Mouse (Mus musculus): ENCODE results near the gene Tmem208. TPM values are rescaled to one million over a fixed set of nuclear protein-coding genes. Genes with fewer than 3 reads are reported as not detected.

Tmem208 gene
- polyA plus RNA-seq, 1 experiment from 2014 or later: 91.4 TPM

DNA sequence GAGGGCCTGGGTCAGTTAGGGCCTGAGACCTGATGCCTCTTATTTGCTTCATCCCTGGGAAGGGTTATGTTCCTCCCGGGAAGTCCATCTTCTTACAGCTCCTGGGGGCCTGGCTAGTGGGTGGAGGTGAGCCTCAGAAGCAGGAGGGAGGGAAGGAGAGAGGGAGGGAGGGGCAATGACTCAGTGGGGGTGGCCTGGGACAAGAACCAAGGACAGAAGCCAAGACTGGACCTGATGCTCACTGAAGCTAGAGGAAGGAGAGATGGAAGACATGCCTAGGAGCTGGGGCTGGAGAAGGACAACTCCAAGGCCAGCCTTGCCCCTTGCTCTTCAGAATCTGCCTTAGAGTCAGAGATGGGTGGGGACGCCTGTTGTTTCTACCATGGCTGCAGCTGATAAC lies 46.9 kb downstream of the Tmem208 start, which contains the start of gene Plekhg4:
TSS of gene Plekhg4 (plus strand) at position 243 of the 400 bp plus-strand sequence.
- 61% methylated on average over 2 of the region's 2 CpGs for WGBS
- no peak for ATAC-seq (ENCODE audit: low FRiP score)
- no peak within 1 kb of the TSS for H3K27ac ChIP-seq (ENCODE audit: low read depth, low read length)
- H3K27me3 ChIP-seq (ENCODE audit: control insufficient read depth, insufficient read depth, low read length): no peaks in the 10 kb centered on the region
- no peak within 1 kb of the TSS for H3K9ac ChIP-seq (ENCODE audit: low read length)
- H3K9me3 ChIP-seq (ENCODE audit: control insufficient read depth, low read length): peaks cover 3% of the 10 kb centered on the region; the same call in 1 of the 2 replicates
- H3K4me3 ChIP-seq (ENCODE audit: low read depth, low read length): no peak within 1 kb of the TSS
- H3K4me2 ChIP-seq: peak within 1 kb of the TSS; percentile 37
- H3K4me1 ChIP-seq (ENCODE audit: control insufficient read depth, insufficient read depth, low read length): no peaks in the 10 kb centered on the region
- no peak for DNase-seq (ENCODE audit: low spot score, missing footprints)
- no peaks in the 10 kb centered on the region for H3K36me3 ChIP-seq (ENCODE audit: control insufficient read depth, insufficient read depth, low read length)

DNA sequence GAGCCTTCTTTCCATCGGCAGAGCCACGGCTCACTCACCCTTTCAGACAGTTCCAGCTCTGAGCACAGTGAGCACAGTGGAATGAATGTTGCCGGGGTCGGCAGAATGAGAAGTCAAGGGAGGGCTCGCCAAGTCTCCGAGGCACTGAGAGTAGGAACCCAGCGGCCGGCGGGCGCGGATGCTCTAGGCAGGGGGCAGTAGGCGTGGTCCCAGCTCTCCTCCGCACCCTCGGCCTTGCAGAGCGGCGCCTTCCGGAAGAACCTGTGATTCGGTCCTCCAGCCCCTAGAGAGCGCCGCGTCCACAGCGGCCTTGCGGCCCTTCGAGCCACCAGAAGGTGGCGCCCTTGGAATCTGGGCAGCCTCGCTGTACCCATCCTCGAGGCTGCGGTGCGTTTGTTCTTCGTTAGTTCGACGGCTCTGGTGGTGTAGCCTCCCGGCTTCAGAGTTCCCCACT lies 48.4 kb downstream of the Tmem208 start:
- 28% methylated on average over 33 of the region's 33 CpGs for WGBS
- no peaks in the 10 kb centered on the region for H3K27me3 ChIP-seq (ENCODE audit: control insufficient read depth, insufficient read depth, low read length)
- no peaks in the 10 kb centered on the region for H3K36me3 ChIP-seq (ENCODE audit: control insufficient read depth, insufficient read depth, low read length)
- peak; percentile 65; the same call in 1 of the 2 replicates for ATAC-seq (ENCODE audit: low FRiP score)
- 0 out of 2 replicates have a peak overlapping the region, but pooled peaks have one; percentile 8 for H3K4me3 ChIP-seq (ENCODE audit: low read depth, low read length)
- peak overlapping the region; percentile 37 for H3K4me2 ChIP-seq
- peak; percentile 93 for DNase-seq (ENCODE audit: low spot score, missing footprints)
- no peak overlapping the region for H3K27ac ChIP-seq (ENCODE audit: low read depth, low read length)
- peaks cover 3% of the 10 kb centered on the region; the same call in 1 of the 2 replicates for H3K9me3 ChIP-seq (ENCODE audit: control insufficient read depth, low read length)
- H3K9ac ChIP-seq (ENCODE audit: low read length): no peak overlapping the region
- H3K4me1 ChIP-seq (ENCODE audit: control insufficient read depth, insufficient read depth, low read length): no peaks in the 10 kb centered on the region

DNA sequence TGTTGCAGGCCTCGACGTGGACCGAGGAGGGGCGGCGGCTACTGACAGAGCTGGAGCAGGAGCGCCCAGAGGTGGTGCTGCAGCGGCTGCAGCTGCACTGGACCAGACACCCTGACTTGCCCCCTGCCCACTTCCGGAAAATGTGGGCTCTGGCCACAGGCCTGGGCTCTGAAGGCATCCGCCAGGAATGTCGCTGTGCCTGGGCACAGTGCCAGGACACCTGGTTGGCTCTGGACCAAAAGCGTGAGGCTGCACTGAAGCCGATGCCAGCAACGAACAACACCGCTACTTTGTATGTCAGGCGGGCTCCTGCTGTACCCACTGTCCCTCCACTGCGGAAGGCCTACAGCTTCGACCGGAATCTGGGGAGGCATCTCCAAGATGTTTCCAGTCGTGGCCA lies 52.5 kb downstream of the Tmem208 start:
- Histone ChIP-seq H3K27me3 (ENCODE audit: control insufficient read depth, insufficient read depth, low read length) (no peaks in the 10 kb centered on the region), H3K9ac (ENCODE audit: low read length) (no peak overlapping the region), H3K4me3 (ENCODE audit: low read depth, low read length) (no peak overlapping the region), H3K4me1 (ENCODE audit: control insufficient read depth, insufficient read depth, low read length) (no peaks in the 10 kb centered on the region), H3K9me3 (ENCODE audit: control insufficient read depth, low read length) (peaks cover 3% of the 10 kb centered on the region; the same call in 1 of the 2 replicates), H3K27ac (ENCODE audit: low read depth, low read length) (no peak overlapping the region), H3K4me2 (no peak overlapping the region), H3K36me3 (ENCODE audit: control insufficient read depth, insufficient read depth, low read length) (no peaks in the 10 kb centered on the region)
- DNase-seq (ENCODE audit: low spot score, missing footprints): no peak
- WGBS: 80% methylated on average over 19 of the region's 19 CpGs
- no peak for ATAC-seq (ENCODE audit: low FRiP score)

- Histone ChIP-seq H3K4me2 (no peak overlapping the region), H3K4me3 (ENCODE audit: low read depth, low read length) (no peak overlapping the region), H3K27me3 (ENCODE audit: control insufficient read depth, insufficient read depth, low read length) (no peaks in the 10 kb centered on the region), H3K36me3 (ENCODE audit: control insufficient read depth, insufficient read depth, low read length) (no peaks in the 10 kb centered on the region), H3K9ac (ENCODE audit: low read length) (no peak overlapping the region), H3K9me3 (ENCODE audit: control insufficient read depth, low read length) (no peaks in the 10 kb centered on the region), H3K27ac (ENCODE audit: low read depth, low read length) (no peak overlapping the region), H3K4me1 (ENCODE audit: control insufficient read depth, insufficient read depth, low read length) (no peaks in the 10 kb centered on the region)
- WGBS: 92% methylated on average over 12 of the region's 12 CpGs
- DNase-seq (ENCODE audit: low spot score, missing footprints): no peak
- no peak for ATAC-seq (ENCODE audit: low FRiP score)
These were observed 54.2 kb downstream of the Tmem208 start for GRCm38 (mm10) chr8:105380308-105380707.

DNA sequence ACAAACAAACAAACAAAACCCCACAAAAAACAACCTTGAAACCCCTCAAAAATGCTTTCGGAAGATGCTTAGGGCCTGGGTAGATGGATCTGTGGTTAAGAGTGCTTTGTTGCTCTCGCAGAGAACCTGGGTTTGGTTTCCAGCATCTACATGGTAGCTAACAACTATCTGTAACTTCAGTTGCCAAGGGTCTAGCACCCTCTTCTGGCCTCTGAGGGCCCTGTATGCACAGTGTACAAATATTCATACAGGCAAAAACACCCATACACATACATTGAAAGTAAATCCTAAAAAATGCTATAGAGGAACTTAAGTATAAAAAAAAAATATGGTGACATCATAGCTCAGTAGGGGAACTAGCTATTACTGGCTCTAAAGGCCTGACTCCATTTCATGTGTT lies 57.9 kb downstream of the Tmem208 start:
- Histone ChIP-seq H3K36me3 (ENCODE audit: control insufficient read depth, insufficient read depth, low read length) (no peaks in the 10 kb centered on the region), H3K9ac (ENCODE audit: low read length) (no peak overlapping the region), H3K4me2 (no peak overlapping the region), H3K4me1 (ENCODE audit: control insufficient read depth, insufficient read depth, low read length) (no peaks in the 10 kb centered on the region), H3K27ac (ENCODE audit: low read depth, low read length) (no peak overlapping the region), H3K27me3 (ENCODE audit: control insufficient read depth, insufficient read depth, low read length) (no peaks in the 10 kb centered on the region), H3K4me3 (ENCODE audit: low read depth, low read length) (no peak overlapping the region), H3K9me3 (ENCODE audit: control insufficient read depth, low read length) (no peaks in the 10 kb centered on the region)
- ATAC-seq (ENCODE audit: low FRiP score): no peak
- WGBS: 95% methylated on average over 2 of the region's 2 CpGs
- DNase-seq (ENCODE audit: low spot score, missing footprints): no peak

MicroRNAs encoded within 50 kb of the gene (microRNA counts, 519-probe panel; counts per million panel counts)
- microRNA mmu-miR-328: 3,760 counts per million, percentile 27 among the panel's probes with 10 or more counts

Small RNA genes lying within 50 kb of the gene (microRNA-seq; reads per million reads assigned to microRNA genes)
- gene Gm27320 (not detected), gene Mir328 (229 reads per million, percentile 65 among the genes with 10 or more reads in this experiment)

Other genes starting within 250 kb of the Tmem208 start
- not detected in 2 replicates for gene Ces3b, start 242.6 kb upstream of the Tmem208 start, polyA plus RNA-seq (2014; fragmentation: Nextera tagmentation; extraction: Ambion mirVana)
- not detected in 2 replicates for gene Ces4a, start 194.6 kb upstream of the Tmem208 start, polyA plus RNA-seq (2014; fragmentation: Nextera tagmentation; extraction: Ambion mirVana)
- gene Cbfb, start 155.7 kb upstream of the Tmem208 start, polyA plus RNA-seq (2014; fragmentation: Nextera tagmentation; extraction: Ambion mirVana): 49.8 and 60.2 TPM in 2 replicates
- gene D230025D16Rik, start 101.2 kb upstream of the Tmem208 start, polyA plus RNA-seq (2014; fragmentation: Nextera tagmentation; extraction: Ambion mirVana): 32.3 and 32.9 TPM in 2 replicates
- gene B3gnt9, start 71.2 kb upstream of the Tmem208 start, polyA plus RNA-seq (2014; fragmentation: Nextera tagmentation; extraction: Ambion mirVana): 5.6 and 6.1 TPM in 2 replicates
- gene Tradd, start 61.7 kb upstream of the Tmem208 start, polyA plus RNA-seq (2014; fragmentation: Nextera tagmentation; extraction: Ambion mirVana): 11.3 and 15.0 TPM in 2 replicates
- 0.84 and 1.5 TPM in 2 replicates for gene Fbxl8, start 61.7 kb upstream of the Tmem208 start, polyA plus RNA-seq (2014; fragmentation: Nextera tagmentation; extraction: Ambion mirVana)
- not detected in 2 replicates for gene Hsf4, start 56.6 kb upstream of the Tmem208 start, polyA plus RNA-seq (2014; fragmentation: Nextera tagmentation; extraction: Ambion mirVana)
- 2.0 and 3.2 TPM in 2 replicates for gene Nol3, start 50.2 kb upstream of the Tmem208 start, polyA plus RNA-seq (2014; fragmentation: Nextera tagmentation; extraction: Ambion mirVana)
- gene 4931428F04Rik, start 36.5 kb upstream of the Tmem208 start, polyA plus RNA-seq (2014; fragmentation: Nextera tagmentation; extraction: Ambion mirVana): 34.2 and 34.4 TPM in 2 replicates
- 6.4 and 8.6 TPM in 2 replicates for gene Exoc3l, start 30.3 kb upstream of the Tmem208 start, polyA plus RNA-seq (2014; fragmentation: Nextera tagmentation; extraction: Ambion mirVana)
- 94.9 and 101 TPM in 2 replicates for gene E2f4, start 28.7 kb upstream of the Tmem208 start, polyA plus RNA-seq (2014; fragmentation: Nextera tagmentation; extraction: Ambion mirVana)
- gene Elmo3, start 20.8 kb upstream of the Tmem208 start, polyA plus RNA-seq (2014; fragmentation: Nextera tagmentation; extraction: Ambion mirVana): 0.81 and 1.8 TPM in 2 replicates
- 0.91 and 1.1 TPM in 2 replicates for gene Lrrc29, start 76 bp upstream of the Tmem208 start, polyA plus RNA-seq (2014; fragmentation: Nextera tagmentation; extraction: Ambion mirVana)
- 1.6 and 2.0 TPM in 2 replicates for gene Fhod1, start 21.6 kb downstream of the Tmem208 start, polyA plus RNA-seq (2014; fragmentation: Nextera tagmentation; extraction: Ambion mirVana)
- gene Slc9a5, start 22.5 kb downstream of the Tmem208 start, polyA plus RNA-seq (2014; fragmentation: Nextera tagmentation; extraction: Ambion mirVana): 2.9 and 3.2 TPM in 2 replicates
- gene Plekhg4, start 46.9 kb downstream of the Tmem208 start, polyA plus RNA-seq (2014; fragmentation: Nextera tagmentation; extraction: Ambion mirVana): 0.55 and 0.61 TPM in 2 replicates
- not detected in 2 replicates for gene Kctd19, start 87.1 kb downstream of the Tmem208 start, polyA plus RNA-seq (2014; fragmentation: Nextera tagmentation; extraction: Ambion mirVana)
- gene Lrrc36, start 87.2 kb downstream of the Tmem208 start, polyA plus RNA-seq (2014; fragmentation: Nextera tagmentation; extraction: Ambion mirVana): 1.9 and 2.7 TPM in 2 replicates
- 106 and 107 TPM in 2 replicates for gene Tppp3, start 145.2 kb downstream of the Tmem208 start, polyA plus RNA-seq (2014; fragmentation: Nextera tagmentation; extraction: Ambion mirVana)
- 14.5 and 19.0 TPM in 2 replicates for gene Zdhhc1, start 170.5 kb downstream of the Tmem208 start, polyA plus RNA-seq (2014; fragmentation: Nextera tagmentation; extraction: Ambion mirVana)
- gene Hsd11b2, start 192.4 kb downstream of the Tmem208 start, polyA plus RNA-seq (2014; fragmentation: Nextera tagmentation; extraction: Ambion mirVana): 19.8 and 24.3 TPM in 2 replicates
- 121 and 129 TPM in 2 replicates for gene Atp6v0d1, start 239.7 kb downstream of the Tmem208 start, polyA plus RNA-seq (2014; fragmentation: Nextera tagmentation; extraction: Ambion mirVana)

All from midbrain, embryonic 11.5 days (tissue).